Mouse (Mus musculus): Measurements from ENCODE around the gene Cept1.

GRCm38 (mm10) chr3:106558271-106558670 is 10.7 kb upstream of the Cept1 start:
- TF ChIP-seq ZNF384 (IDR thresholded peaks at IDR 0.05; ENCODE audit: low read depth, low read length): no peak
- no peak for TF ChIP-seq ZC3H11A (IDR thresholded peaks at IDR 0.05; ENCODE audit: borderline replicate concordance, low read depth, low read length)

All from ES-E14 (cell line).